Mouse (Mus musculus) lung, embryonic 15.5 days (tissue): ENCODE results near the gene Azi2. TPM values are rescaled to one million over a fixed set of nuclear protein-coding genes. Genes with fewer than 3 reads are reported as not detected.

ENCODE experiments used
- ATAC-seq: fragments of 200-750 bp; cut with Nextera tagmentation; 2 replicates; pipeline ENCODE4 v1.8.0; 2017; ENCODE audit warnings: moderate number of reproducible peaks, borderline replicate concordance; ENCODE audit not compliant: low FRiP score, low TSS enrichment; ENCODE audit errors: extremely low read depth
- H3K27ac ChIP-seq: fragments of 300-500 bp; sonication (generic); 2 replicates; pipeline ENCODE4 v1.5.1; 2015; ENCODE audit warnings: moderate library complexity, mild to moderate bottlenecking, inconsistent platforms
- H3K27me3 ChIP-seq: fragments of 300-500 bp; sonication (generic); 2 replicates; pipeline ENCODE4 v1.6.1; 2015; ENCODE audit warnings: inconsistent platforms
- H3K36me3 ChIP-seq: fragments of 300-500 bp; sonication (generic); 2 replicates; pipeline ENCODE4 v1.6.1; 2015; ENCODE audit warnings: inconsistent platforms
- H3K4me1 ChIP-seq: fragments of 300-500 bp; sonication (generic); 2 replicates; pipeline ENCODE4 v1.6.1; 2015; ENCODE audit warnings: inconsistent platforms
- H3K4me2 ChIP-seq: fragments of 300-500 bp; sonication (generic); 2 replicates; pipeline ENCODE4 v1.6.1; 2015; ENCODE audit warnings: inconsistent platforms, mild to moderate bottlenecking, moderate library complexity
- H3K4me3 ChIP-seq: fragments of 300-500 bp; sonication (generic); 2 replicates; pipeline ENCODE4 v1.5.1; 2015; ENCODE audit warnings: mild to moderate bottlenecking, inconsistent platforms
- H3K9ac ChIP-seq: fragments of 300-500 bp; sonication (generic); 2 replicates; pipeline ENCODE4 v1.6.1; 2015; ENCODE audit warnings: inconsistent platforms
- H3K9me3 ChIP-seq: fragments of 300-500 bp; sonication (generic); 2 replicates; pipeline ENCODE4 v1.6.1; 2016; ENCODE audit warnings: inconsistent platforms
- WGBS: fragments of 180-500 bp; shearing (Covaris S2); methylation state at CpG from one replicate; pipeline ENCODE4 v1.1.7; 2015; 5-methylcytosine and 5-hydroxymethylcytosine counted together
- polyA plus RNA-seq: library from polyadenylated mRNA; unstranded; fragments of >200 nt; fragmentation: Nextera tagmentation; extraction: Ambion mirVana; gene quantifications from 2 replicates; pipeline ENCODE4 v1.2.1, GENCODE M21; 2015

The Azi2 gene
- polyA plus RNA-seq, 1 experiment from 2014 or later, result 76.9 TPM

DNA sequence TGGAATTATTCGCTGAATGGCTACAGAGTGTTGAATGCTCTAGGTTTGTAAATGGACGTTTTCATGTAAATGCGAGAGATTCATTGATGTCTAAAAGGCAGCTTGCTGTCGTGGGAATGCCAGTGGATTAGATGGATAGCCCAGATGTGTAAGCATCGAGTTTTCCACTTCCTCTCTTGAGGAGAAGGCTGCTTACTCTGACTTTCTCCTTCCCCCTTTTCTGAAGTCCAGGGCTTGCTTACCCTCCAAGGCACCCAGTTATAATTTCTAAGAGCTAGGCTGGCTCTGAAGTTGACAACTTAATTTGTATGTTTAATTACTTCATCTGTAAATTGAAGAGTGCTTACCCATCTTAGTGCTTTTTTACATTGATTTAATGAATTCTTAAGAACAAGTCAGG is 1.3 kb downstream of the Azi2 start:
- no peak for ATAC-seq
- Histone ChIP-seq H3K9ac (peak overlapping the region; percentile 89), H3K4me2 (peak overlapping the region; percentile 82), H3K9me3 (no peaks in the 10 kb centered on the region), H3K27ac (no peak overlapping the region), H3K27me3 (no peaks in the 10 kb centered on the region), H3K36me3 (no peaks in the 10 kb centered on the region), H3K4me1 (peaks cover 15% of the 10 kb centered on the region), H3K4me3 (peak overlapping the region; percentile 97)
- 17% methylated on average over 5 of the region's 5 CpGs for WGBS

DNA sequence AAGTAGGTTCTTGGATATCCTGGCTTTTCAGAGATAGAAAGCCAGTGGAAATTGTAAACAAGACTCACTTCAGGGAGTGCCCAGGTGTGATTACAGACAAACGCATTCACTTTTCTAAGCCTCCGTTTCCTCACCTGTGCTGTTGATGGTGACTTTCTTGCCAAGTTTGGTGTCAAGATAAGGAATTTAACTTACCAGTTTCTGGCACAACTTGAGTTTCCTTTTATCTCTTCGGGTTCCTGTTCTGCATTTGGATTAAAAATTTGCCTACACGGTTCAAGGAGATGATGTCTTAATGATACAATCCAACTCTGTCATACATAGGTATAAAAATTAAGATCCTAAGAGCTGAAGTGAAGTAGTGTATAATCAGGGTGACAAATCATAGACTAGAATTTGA is 2.4 kb downstream of the Azi2 start:
- Histone ChIP-seq H3K27ac (no peak overlapping the region), H3K4me3 (no peak overlapping the region), H3K9me3 (no peaks in the 10 kb centered on the region), H3K4me2 (no peak overlapping the region), H3K9ac (no peak overlapping the region), H3K36me3 (no peaks in the 10 kb centered on the region; the same call in 1 of the 2 replicates), H3K27me3 (no peaks in the 10 kb centered on the region), H3K4me1 (peaks cover 15% of the 10 kb centered on the region)
- 82% methylated on average over 4 of the region's 4 CpGs for WGBS
- ATAC-seq, result no peak

DNA sequence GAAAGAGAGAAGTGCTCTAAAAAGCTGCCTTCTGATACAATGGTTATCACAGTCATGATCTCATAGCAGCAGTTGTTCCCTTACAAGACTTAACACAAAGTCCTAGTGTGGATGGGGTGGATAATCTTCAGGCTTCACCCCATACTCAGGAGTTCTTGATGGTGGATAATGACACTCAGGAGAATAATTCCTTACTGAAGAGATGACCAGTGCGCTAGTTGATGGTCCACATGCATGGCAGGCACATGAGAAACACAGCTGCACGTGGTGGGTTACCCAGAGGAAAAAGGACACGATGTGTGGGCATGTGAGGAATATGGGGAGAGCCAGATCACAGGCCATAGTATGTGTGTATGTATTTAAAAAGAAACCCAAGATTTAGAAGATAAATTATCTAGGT is 3.3 kb downstream of the Azi2 start:
- H3K9ac ChIP-seq, result no peak overlapping the region
- WGBS, result 89% methylated on average over 3 of the region's 3 CpGs
- peaks cover 15% of the 10 kb centered on the region for H3K4me1 ChIP-seq
- ATAC-seq, result no peak
- no peak overlapping the region for H3K27ac ChIP-seq
- H3K4me3 ChIP-seq, result no peak overlapping the region
- no peaks in the 10 kb centered on the region for H3K27me3 ChIP-seq
- H3K4me2 ChIP-seq, result no peak overlapping the region
- peaks cover 4% of the 10 kb centered on the region; the same call in 1 of the 2 replicates for H3K36me3 ChIP-seq
- no peaks in the 10 kb centered on the region for H3K9me3 ChIP-seq

DNA sequence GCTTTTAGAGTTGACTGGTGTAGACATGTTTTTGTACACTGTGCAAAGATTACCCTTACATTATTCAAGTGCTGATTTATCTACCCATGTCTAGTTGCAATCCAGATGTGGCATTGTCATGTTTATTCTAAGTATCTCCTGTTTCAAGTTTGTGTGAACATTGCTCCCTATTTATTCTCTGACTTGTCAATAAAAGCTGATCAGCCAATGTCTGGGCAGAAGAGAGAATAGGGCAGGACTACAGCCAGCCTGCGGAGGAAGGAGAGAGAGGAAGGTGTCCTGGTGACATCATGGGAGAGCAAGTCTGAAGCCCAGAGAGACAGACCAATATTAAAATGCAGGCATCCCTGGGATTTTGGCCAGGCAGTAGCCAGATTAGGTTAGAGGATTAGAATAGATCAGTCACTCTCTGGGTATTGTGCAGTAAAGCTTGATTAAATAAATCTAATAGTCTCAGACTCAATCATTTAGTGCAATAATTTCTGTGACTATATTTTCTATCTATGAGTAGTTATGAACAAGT is 4.8 kb downstream of the Azi2 start:
- Histone ChIP-seq H3K27ac (no peak overlapping the region), H3K4me1 (peaks cover 15% of the 10 kb centered on the region), H3K9ac (no peak overlapping the region), H3K4me2 (no peak overlapping the region), H3K9me3 (no peaks in the 10 kb centered on the region), H3K27me3 (no peaks in the 10 kb centered on the region), H3K36me3 (peaks cover 8% of the 10 kb centered on the region), H3K4me3 (no peak overlapping the region)
- 52% methylated on average over 1 of the region's 1 CpGs for WGBS
- ATAC-seq, result no peak

DNA sequence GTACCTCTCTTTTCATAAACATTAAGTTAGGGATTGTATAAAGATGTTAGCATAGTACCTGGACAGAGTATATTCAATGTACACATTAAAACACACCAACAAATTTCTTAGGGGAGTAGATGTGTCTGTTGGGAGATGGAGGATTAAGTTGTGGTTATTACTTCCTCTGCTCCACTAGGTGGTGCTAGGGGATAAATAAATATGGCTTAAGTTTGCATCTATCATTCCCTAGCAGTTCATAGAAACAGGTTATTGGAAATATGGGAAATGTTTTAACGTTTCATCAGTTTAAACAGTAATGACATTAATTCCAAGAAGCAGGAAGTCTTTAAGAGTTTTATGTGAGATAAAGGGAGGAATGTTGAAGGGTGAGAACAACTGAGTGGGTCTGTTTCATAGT is 13.0 kb downstream of the Azi2 start:
- Histone ChIP-seq H3K36me3 (peaks cover 39% of the 10 kb centered on the region), H3K4me1 (no peaks in the 10 kb centered on the region), H3K4me3 (no peak overlapping the region), H3K27me3 (no peaks in the 10 kb centered on the region), H3K4me2 (no peak overlapping the region), H3K27ac (no peak overlapping the region), H3K9me3 (no peaks in the 10 kb centered on the region), H3K9ac (no peak overlapping the region)
- ATAC-seq, result no peak
- 23% methylated on average over 1 of the region's 1 CpGs for WGBS

DNA sequence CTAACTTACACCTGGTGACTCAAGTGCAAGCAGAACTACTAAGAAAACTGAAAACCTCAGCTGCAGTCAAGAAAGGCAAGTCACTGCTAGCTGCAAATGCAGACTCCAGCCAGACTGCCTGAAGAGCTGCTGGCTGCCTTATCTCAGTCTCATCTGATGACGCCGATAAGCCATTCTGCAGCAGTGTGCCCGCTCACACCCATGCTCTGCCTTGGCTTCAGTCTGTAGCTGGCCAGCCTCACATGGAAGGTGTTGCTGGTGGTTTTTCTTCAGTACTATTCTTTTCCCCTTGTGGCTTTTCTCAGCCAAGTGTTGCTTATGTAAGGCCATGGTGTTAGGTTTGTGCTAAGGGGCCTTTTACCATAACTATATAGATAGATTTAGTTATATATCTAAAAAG is 18.8 kb downstream of the Azi2 start:
- Histone ChIP-seq H3K36me3 (peaks cover 36% of the 10 kb centered on the region), H3K27me3 (no peaks in the 10 kb centered on the region), H3K4me3 (no peak overlapping the region), H3K4me1 (no peaks in the 10 kb centered on the region), H3K27ac (no peak overlapping the region), H3K9me3 (no peaks in the 10 kb centered on the region), H3K9ac (no peak overlapping the region), H3K4me2 (no peak overlapping the region)
- ATAC-seq, result no peak
- 85% methylated on average over 3 of the region's 3 CpGs for WGBS

DNA sequence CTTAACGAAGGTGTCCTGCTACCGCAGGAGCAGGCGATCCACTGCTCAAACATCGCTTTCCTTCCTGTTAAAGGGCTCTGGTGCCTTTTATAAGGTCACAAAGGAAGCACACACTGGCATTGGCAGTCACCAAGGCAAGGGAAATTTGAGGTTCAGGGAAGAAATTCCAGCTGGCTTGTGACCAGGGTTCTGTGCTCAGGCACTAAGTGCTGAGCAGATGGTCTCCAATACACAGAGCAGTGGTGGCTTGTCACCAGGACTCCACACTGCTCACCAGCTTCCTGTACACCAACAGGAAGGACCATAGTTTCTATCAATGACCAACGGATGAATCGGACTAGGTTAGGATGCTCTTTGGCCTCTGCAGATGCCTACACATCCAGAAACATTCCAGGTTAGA is 30.1 kb downstream of the Azi2 start:
- no peaks in the 10 kb centered on the region for H3K27me3 ChIP-seq
- no peak overlapping the region for H3K9ac ChIP-seq
- ATAC-seq, result no peak
- H3K4me1 ChIP-seq, result no peaks in the 10 kb centered on the region
- 91% methylated on average over 6 of the region's 6 CpGs for WGBS
- peaks cover 19% of the 10 kb centered on the region for H3K36me3 ChIP-seq
- H3K27ac ChIP-seq, result no peak overlapping the region
- H3K4me2 ChIP-seq, result no peak overlapping the region
- H3K4me3 ChIP-seq, result no peak overlapping the region
- no peaks in the 10 kb centered on the region for H3K9me3 ChIP-seq

DNA sequence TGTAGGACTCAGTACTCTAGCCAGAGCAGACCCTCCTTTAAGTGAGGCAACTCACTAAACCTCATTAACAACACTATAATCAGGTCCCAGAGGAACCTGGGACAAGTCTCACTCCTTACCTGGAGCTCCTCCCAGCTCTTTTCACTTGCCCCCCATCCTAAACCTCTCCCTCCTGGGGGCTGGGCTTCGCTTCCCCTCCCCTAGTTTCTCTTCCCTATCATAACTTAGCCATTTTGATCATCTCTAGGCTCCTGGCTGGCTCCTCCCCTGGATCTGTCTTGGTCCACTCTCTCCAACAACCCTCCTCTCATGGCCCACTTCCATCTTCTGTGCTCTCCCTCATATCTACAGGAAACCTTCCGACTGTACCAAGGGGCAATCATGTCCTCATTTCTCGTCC is 31.0 kb downstream of the Azi2 start:
- no peaks in the 10 kb centered on the region for H3K27me3 ChIP-seq
- no peaks in the 10 kb centered on the region for H3K9me3 ChIP-seq
- peaks cover 17% of the 10 kb centered on the region for H3K36me3 ChIP-seq
- no peak for ATAC-seq
- no peaks in the 10 kb centered on the region for H3K4me1 ChIP-seq
- no peak overlapping the region for H3K27ac ChIP-seq
- 71% methylated on average over 3 of the region's 3 CpGs for WGBS
- H3K9ac ChIP-seq, result no peak overlapping the region
- H3K4me3 ChIP-seq, result no peak overlapping the region
- H3K4me2 ChIP-seq, result no peak overlapping the region

DNA sequence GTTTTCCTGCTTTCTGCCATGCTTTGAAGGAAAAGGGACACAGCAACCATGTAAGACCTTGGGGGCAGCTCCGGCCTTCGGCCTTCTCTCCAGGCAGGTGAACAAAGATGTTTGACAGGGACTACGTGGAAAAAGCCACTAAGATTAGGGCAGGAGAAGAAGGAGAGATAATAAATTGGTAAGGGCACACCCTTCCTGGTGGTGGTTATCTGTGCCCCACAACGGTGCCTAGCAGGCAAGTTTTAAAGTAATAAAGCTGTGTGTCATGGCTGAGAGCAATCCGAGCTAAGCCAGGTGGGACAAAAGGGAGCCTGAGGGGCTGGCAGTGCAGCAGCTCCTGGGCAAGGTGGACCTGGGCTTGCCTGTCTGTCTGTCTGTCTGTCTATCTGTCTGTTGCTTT is 31.8 kb downstream of the Azi2 start:
- H3K4me3 ChIP-seq, result no peak overlapping the region
- WGBS, result 82% methylated on average over 5 of the region's 5 CpGs
- H3K27me3 ChIP-seq, result no peaks in the 10 kb centered on the region
- ATAC-seq, result no peak
- H3K4me2 ChIP-seq, result no peak overlapping the region
- H3K9me3 ChIP-seq, result no peaks in the 10 kb centered on the region
- peaks cover 16% of the 10 kb centered on the region for H3K36me3 ChIP-seq
- H3K27ac ChIP-seq, result no peak overlapping the region
- no peaks in the 10 kb centered on the region for H3K4me1 ChIP-seq
- no peak overlapping the region for H3K9ac ChIP-seq

DNA sequence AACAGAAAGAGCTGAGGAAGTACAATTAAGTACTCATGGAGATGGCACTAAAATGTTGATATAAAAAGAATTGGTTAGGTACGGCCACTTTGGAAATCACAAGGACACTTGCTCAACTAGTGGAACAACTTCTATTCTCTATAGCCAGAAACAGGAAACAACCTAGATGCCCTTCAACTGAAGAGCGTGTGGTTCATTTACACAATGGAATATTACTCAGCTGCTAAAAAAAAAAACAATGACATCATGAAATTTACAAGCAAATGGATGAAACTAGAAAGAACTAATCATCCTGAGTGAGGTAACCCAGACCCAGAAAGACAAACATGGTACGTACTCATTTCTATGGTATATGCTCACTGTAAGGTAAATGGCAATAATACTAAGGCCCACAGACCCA is 33.1 kb downstream of the Azi2 start:
- no peak for ATAC-seq
- no peak overlapping the region for H3K4me2 ChIP-seq
- no peak overlapping the region for H3K9ac ChIP-seq
- H3K4me3 ChIP-seq, result no peak overlapping the region
- H3K4me1 ChIP-seq, result no peaks in the 10 kb centered on the region
- WGBS, result 80% methylated on average over 3 of the region's 3 CpGs
- H3K27ac ChIP-seq, result no peak overlapping the region
- H3K9me3 ChIP-seq, result no peaks in the 10 kb centered on the region
- H3K36me3 ChIP-seq, result peaks cover 11% of the 10 kb centered on the region
- no peaks in the 10 kb centered on the region for H3K27me3 ChIP-seq

DNA sequence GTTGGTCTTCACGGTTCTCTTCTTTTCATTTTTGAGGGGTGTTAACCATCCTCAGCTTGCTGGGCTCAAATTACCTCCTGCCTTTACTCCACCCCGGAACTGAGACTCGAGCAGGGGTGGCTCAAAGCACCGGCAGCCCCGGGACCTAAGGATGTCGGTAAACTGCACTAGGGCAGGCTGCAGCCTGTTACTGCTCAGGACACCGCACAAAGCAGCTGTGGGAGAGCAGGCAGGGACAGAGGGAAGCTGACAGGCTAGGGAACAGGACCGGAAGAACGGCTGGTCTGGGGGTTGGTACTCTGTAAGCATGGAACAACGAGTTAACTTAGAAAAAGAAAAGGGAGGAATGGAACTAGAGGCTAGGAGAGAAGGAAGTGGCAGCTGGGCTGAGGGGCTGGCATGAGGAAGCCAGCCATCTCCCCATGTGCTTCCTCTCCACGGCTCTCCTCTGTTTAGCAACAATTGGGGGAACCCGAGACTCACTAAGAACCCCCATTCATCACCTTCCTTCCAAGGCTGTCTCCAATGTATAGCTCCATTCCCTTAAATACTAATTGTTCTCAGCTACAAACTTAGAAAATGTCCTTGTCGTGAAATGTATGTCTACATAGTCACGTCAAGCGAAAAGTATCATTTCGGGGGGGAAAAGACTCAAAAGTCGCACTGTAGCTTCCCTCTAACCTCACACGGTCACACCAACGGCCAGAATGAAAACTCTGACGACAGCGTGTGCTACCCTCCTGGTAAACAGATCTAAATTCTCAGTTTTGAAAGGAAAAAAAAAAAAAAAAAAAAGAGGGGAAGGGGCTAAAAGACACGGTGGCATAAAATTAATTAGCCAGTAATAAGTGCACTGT is 42.5 kb downstream of the Azi2 start:
- Histone ChIP-seq H3K36me3 (no peaks in the 10 kb centered on the region), H3K4me3 (peak overlapping the region; percentile 27), H3K27ac (no peak overlapping the region), H3K9ac (peak overlapping the region; percentile 9; the same call in 1 of the 2 replicates), H3K4me1 (peaks cover 2% of the 10 kb centered on the region; the same call in 1 of the 2 replicates), H3K27me3 (no peaks in the 10 kb centered on the region), H3K4me2 (peak overlapping the region; percentile 57), H3K9me3 (no peaks in the 10 kb centered on the region)
- 21% methylated on average over 22 of the region's 22 CpGs for WGBS
- 0 out of 2 replicates have a peak, but pooled peaks have one; percentile 55 for ATAC-seq

DNA sequence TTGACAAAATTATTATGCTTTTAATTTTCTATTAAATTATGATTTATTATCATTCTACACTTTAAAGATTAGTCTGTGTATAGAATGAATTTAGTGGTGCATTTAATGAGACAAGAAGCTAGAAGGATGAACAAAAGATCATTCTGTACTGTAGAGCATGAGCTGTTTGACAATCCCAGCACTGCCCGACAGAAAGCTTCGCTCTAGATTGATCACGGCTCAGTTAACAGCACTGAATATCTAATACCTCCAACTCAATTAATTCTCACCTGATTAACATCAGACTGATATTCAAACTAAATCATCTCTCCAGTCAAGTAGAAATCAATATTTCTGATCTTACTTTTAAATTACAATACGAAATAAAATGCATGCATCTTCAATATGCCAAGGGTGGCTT is 43.5 kb downstream of the Azi2 start:
- no peak for ATAC-seq
- Histone ChIP-seq H3K9ac (no peak overlapping the region), H3K27ac (no peak overlapping the region), H3K27me3 (no peaks in the 10 kb centered on the region), H3K4me3 (no peak overlapping the region), H3K9me3 (no peaks in the 10 kb centered on the region), H3K4me2 (no peak overlapping the region), H3K4me1 (peaks cover 2% of the 10 kb centered on the region; the same call in 1 of the 2 replicates), H3K36me3 (no peaks in the 10 kb centered on the region)
- 84% methylated on average over 4 of the region's 4 CpGs for WGBS
